Mouse (Mus musculus): ENCODE results near the gene Trappc2l. TPM values are rescaled to one million over a fixed set of nuclear protein-coding genes. Genes with fewer than 3 reads are reported as not detected.
A peak's percentile ranks its signal among the peaks of the same experiment; 100 is the strongest.

Trappc2l gene
- polyA plus RNA-seq, 1 experiment from 2014 or later: 45.8 TPM

DNA sequence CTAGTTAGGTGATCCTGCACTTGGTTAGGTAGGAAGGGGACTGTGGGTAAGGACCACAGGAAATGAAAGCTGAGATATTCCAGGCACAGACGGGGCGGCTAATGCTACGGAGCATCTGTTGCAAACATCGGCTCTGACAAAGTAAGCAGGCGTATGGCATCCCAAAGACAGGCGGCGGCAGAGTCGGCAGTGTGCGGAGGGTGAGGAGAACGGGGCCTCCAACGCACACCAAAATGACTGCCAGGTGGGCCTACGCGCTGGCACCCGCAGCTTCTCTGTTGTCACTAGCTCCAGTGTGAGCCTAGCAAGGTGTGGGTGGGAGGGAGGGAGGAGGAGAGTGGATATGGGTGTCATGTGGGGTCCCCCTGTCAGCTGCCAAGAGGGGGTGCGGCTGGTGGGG lies 30.0 kb downstream of the Trappc2l start:
- no peak for ATAC-seq (ENCODE audit: insufficient number of reproducible peaks, low FRiP score)
- H3K27me3 ChIP-seq (replicated peaks): no peaks in the 10 kb centered on the region
- H3K36me3 ChIP-seq: peaks cover 10% of the 10 kb centered on the region; the same call in 1 of the 2 replicates
- H3K4me2 ChIP-seq: no peak overlapping the region
- no peak overlapping the region for H3K4me3 ChIP-seq
- H3K4me1 ChIP-seq (replicated peaks): peaks cover 69% of the 10 kb centered on the region
- H3K9me3 ChIP-seq (replicated peaks): no peaks in the 10 kb centered on the region
- H3K9ac ChIP-seq: no peak overlapping the region
- WGBS: 83% methylated on average over 15 of the region's 15 CpGs
- H3K27ac ChIP-seq (ENCODE audit: poor library complexity, severe bottlenecking): no peak overlapping the region

DNA sequence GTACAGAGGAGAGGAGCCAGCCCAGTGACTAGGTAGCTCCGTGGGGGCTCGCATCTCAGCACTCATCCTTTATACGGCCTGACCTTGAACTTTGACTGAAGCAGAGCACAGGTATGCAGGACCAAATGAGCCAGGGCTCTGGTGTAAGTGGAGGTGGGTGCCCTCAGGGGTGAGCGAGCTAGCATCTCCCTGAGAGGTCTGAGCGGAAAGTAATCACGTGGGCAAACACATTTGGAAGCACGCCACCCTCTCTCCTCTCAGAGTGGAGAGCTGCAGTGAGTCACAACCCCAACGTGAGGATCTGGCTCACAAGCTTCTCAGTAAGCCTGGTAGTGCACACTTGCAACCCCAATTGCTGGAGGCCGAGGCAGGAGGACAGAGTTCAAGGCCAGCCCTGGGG lies 30.6 kb downstream of the Trappc2l start:
- Histone ChIP-seq H3K9ac (no peak overlapping the region), H3K4me2 (no peak overlapping the region), H3K9me3 (replicated peaks) (no peaks in the 10 kb centered on the region), H3K4me1 (replicated peaks) (peaks cover 68% of the 10 kb centered on the region), H3K27ac (ENCODE audit: poor library complexity, severe bottlenecking) (no peak overlapping the region), H3K4me3 (no peak overlapping the region), H3K27me3 (replicated peaks) (no peaks in the 10 kb centered on the region), H3K36me3 (peaks cover 9% of the 10 kb centered on the region; the same call in 1 of the 2 replicates)
- ATAC-seq (ENCODE audit: insufficient number of reproducible peaks, low FRiP score): 0 out of 2 replicates have a peak, but pooled peaks have one; percentile 5
- WGBS: 54% methylated on average over 9 of the region's 9 CpGs

DNA sequence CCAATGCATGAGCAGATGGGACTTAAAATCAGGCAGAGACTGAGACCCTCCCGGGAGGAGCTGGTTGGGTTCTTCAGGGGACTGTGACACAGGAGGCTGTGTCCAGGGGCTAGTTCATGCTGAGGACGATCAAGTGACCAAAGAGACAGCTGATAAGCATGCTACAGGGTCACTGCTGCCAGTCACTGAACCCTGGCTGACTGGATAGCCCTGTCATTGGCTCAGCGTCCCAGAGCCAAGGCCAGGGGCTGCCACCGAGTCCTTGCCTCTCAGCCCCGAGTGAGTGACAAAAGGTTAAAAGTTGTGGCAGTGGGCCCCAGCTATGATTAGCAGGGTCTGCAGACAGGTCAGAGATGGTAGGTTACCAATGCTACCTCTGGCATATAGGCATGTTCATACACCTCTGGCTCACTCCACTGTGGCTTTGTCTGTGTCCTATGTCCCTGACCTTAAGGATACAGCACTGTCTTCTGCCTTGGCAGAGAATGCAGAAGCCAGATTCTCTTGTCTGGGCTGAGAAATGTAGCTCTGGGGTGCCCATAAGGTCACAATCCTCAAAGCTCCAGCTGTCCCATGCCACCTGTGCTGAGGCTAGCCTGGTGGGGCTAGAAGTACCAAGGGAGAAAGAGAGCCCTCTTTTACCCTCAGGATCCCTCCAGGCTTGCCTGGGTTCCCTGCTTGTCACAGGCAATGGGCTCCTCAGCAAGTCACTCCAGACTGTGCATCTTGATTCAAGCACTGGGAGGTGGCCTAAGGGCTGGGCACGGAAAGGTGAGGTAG lies 32.9 kb downstream of the Trappc2l start:
- H3K4me3 ChIP-seq: no peak overlapping the region
- no peak overlapping the region for H3K27ac ChIP-seq (ENCODE audit: poor library complexity, severe bottlenecking)
- peaks cover 11% of the 10 kb centered on the region; the same call in 1 of the 2 replicates for H3K36me3 ChIP-seq
- no peaks in the 10 kb centered on the region for H3K27me3 ChIP-seq (replicated peaks)
- peaks cover 52% of the 10 kb centered on the region for H3K4me1 ChIP-seq (replicated peaks)
- no peak overlapping the region for H3K4me2 ChIP-seq
- ATAC-seq (ENCODE audit: insufficient number of reproducible peaks, low FRiP score): no peak
- H3K9ac ChIP-seq: no peak overlapping the region
- no peaks in the 10 kb centered on the region for H3K9me3 ChIP-seq (replicated peaks)
- 52% methylated on average over 6 of the region's 6 CpGs for whole genome bisulfite sequencing

DNA sequence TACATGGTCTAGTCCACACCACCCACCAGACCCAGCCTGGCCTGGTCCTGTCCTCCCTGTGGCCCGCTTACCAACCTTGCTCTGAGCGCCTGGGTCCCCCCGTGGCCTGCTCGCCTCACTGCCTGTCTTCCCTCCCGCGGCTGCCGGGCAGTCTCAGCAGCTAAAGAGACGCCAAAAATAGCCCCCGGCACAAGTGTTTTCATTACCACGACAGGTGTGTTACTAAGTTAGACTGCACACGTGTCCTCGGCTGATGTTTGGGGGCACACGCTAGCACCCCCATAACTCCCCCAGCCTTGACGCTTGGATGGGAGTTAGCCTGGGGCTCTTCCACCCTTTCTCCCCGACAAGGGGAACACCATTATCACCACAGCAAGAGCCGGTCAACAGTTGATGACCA lies 34.9 kb downstream of the Trappc2l start:
- 58% methylated on average over 16 of the region's 16 CpGs for WGBS
- peaks cover 38% of the 10 kb centered on the region for H3K4me1 ChIP-seq (replicated peaks)
- no peak overlapping the region for H3K4me3 ChIP-seq
- no peaks in the 10 kb centered on the region for H3K9me3 ChIP-seq (replicated peaks)
- H3K9ac ChIP-seq: no peak overlapping the region
- peak overlapping the region; percentile 4; the same call in 1 of the 2 replicates for H3K4me2 ChIP-seq
- H3K27me3 ChIP-seq (replicated peaks): no peaks in the 10 kb centered on the region; the same call in 1 of the 2 replicates
- 0 out of 2 replicates have a peak, but pooled peaks have one; percentile 15 for ATAC-seq (ENCODE audit: insufficient number of reproducible peaks, low FRiP score)
- H3K27ac ChIP-seq (ENCODE audit: poor library complexity, severe bottlenecking): no peak overlapping the region
- peaks cover 11% of the 10 kb centered on the region; the same call in 1 of the 2 replicates for H3K36me3 ChIP-seq

DNA sequence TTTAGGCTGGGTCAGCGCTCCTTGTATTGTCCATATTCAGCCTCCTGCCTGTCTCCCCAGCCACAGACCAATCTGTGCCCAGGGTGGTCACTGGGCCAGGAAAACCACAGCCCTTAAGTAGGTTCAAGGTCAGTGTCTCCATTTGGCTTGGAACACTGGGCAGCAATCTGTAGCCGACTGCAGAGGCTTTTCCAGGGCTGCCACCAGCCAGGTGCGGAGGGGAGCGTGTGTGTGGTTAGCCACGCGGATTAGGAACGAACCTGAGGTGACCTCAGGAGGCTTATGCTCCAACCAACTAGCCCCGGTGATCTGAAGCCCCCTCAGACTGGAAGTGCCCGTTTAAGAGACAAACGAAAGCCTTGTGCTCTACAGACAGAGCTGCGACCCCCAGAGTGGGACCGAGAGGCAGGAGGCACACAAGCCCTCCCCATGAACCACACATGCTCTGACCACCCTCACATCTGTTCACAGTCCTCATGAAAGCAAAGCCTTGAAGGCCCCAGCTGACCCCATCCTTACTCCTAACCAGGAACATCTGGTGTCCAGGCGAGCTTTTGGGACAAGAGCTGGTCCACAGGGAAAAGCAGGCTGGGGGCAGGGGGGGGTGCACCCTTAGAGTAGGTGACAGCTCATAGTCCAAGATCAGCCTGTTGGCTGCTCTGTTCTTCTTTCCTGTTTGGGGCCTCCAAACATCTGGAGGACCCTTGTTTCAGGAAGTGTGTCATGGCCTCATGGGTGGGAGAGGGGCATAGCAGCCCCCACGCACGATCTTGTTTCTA lies 36.9 kb downstream of the Trappc2l start:
- WGBS: 85% methylated on average over 15 of the region's 15 CpGs

DNA sequence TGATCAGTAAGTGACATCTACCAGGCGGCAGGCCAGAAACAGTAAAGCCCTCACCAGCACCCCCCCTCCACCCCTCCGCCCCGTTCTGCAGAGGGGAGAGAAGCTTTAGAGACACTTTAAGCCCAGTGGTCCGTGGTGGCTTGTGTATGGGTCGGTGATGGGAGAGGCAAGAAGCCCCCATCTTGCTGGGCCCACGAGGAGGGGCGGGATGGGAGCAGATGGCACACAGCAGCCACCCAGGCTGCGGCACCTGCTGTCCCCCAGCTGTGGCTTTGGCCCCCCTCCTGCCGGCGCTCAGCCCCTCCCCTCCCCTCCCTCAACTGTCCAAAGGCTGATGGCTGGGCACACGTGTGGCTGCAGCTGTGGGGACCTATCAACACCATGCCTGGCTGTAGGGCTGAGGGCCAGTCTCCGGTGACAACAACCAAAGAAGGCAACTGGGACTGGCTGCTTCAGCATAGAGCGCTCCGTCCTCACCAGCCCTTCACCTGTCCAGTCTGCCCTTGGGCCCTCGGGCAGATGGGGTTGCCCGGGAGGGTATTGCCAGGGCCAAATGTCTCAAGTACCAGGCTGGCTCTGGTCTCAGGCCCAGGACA lies 40.0 kb downstream of the Trappc2l start:
- ATAC-seq (ENCODE audit: insufficient number of reproducible peaks, low FRiP score): no peak
- Histone ChIP-seq H3K4me2 (no peak overlapping the region), H3K27ac (ENCODE audit: poor library complexity, severe bottlenecking) (no peak overlapping the region), H3K9ac (no peak overlapping the region), H3K27me3 (replicated peaks) (peaks cover 6% of the 10 kb centered on the region; the same call in 1 of the 2 replicates), H3K4me1 (replicated peaks) (peaks cover 54% of the 10 kb centered on the region), H3K36me3 (peaks cover 11% of the 10 kb centered on the region; the same call in 1 of the 2 replicates), H3K4me3 (no peak overlapping the region), H3K9me3 (replicated peaks) (no peaks in the 10 kb centered on the region)
- 75% methylated on average over 16 of the region's 16 CpGs for WGBS

More for the DNA sequence above, 36.9 kb downstream of the Trappc2l start:
- no peak overlapping the region for H3K27ac ChIP-seq (ENCODE audit: poor library complexity, severe bottlenecking)
- H3K9ac ChIP-seq: no peak overlapping the region
- peaks cover 11% of the 10 kb centered on the region; the same call in 1 of the 2 replicates for H3K36me3 ChIP-seq
- ATAC-seq (ENCODE audit: insufficient number of reproducible peaks, low FRiP score): no peak
- H3K4me1 ChIP-seq (replicated peaks): peaks cover 44% of the 10 kb centered on the region
- no peak overlapping the region for H3K4me2 ChIP-seq
- no peak overlapping the region for H3K4me3 ChIP-seq
- H3K9me3 ChIP-seq (replicated peaks): no peaks in the 10 kb centered on the region
- H3K27me3 ChIP-seq (replicated peaks): peaks cover 6% of the 10 kb centered on the region; the same call in 1 of the 2 replicates

DNA sequence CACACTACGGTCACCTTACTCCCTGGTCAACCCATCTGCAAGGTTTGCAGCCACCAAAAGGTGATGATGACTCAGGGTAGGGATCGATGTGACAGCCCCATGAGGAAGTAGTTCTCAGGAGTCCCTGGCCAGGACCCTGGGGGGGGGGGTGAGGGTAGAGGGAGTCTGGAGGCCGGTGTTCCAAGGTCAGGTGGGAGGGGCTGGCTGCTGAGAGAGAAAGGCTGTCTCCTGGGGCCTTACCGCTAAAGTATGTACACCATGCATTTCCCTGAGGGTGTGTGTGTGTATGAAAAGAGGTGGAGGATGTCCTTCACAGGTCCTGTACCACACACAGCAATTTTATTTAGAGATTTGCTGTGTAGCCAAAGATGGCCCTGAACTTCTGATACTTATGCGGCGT lies 41.2 kb downstream of the Trappc2l start:
- peaks cover 55% of the 10 kb centered on the region for H3K4me1 ChIP-seq (replicated peaks)
- WGBS: 61% methylated on average over 6 of the region's 6 CpGs
- ATAC-seq (ENCODE audit: insufficient number of reproducible peaks, low FRiP score): no peak

DNA sequence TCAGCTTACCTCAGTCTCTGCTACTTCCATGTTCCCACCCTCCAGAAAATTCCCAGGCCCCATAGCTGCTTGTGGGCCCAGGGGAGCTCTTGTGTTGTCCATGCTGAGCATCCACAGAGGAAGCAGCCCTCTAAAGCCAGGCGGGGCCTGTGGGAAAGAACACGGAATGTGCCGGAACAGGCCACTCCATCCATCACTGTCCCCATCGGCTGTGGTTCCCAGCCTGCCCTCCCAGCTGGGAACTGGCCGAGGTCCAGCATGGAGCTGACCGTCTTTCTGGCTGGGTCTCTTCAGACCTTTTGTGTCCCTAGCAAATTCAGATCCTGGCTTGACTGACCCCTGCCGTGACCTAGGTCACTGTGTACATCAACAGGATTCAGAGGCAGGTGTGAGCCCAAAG lies 43.3 kb downstream of the Trappc2l start:
- Histone ChIP-seq H3K4me3 (no peak overlapping the region), H3K9me3 (replicated peaks) (no peaks in the 10 kb centered on the region), H3K27me3 (replicated peaks) (peaks cover 6% of the 10 kb centered on the region; the same call in 1 of the 2 replicates), H3K4me1 (replicated peaks) (peaks cover 72% of the 10 kb centered on the region), H3K4me2 (no peak overlapping the region), H3K9ac (no peak overlapping the region), H3K27ac (ENCODE audit: poor library complexity, severe bottlenecking) (no peak overlapping the region), H3K36me3 (no peaks in the 10 kb centered on the region)
- 66% methylated on average over 7 of the region's 7 CpGs for WGBS
- ATAC-seq (ENCODE audit: insufficient number of reproducible peaks, low FRiP score): no peak

More for the DNA sequence above, 41.2 kb downstream of the Trappc2l start:
- no peak overlapping the region for H3K27ac ChIP-seq (ENCODE audit: poor library complexity, severe bottlenecking)
- peaks cover 10% of the 10 kb centered on the region; the same call in 1 of the 2 replicates for H3K36me3 ChIP-seq
- peaks cover 6% of the 10 kb centered on the region; the same call in 1 of the 2 replicates for H3K27me3 ChIP-seq (replicated peaks)
- no peak overlapping the region for H3K4me2 ChIP-seq
- H3K9ac ChIP-seq: no peak overlapping the region
- H3K4me3 ChIP-seq: no peak overlapping the region
- H3K9me3 ChIP-seq (replicated peaks): no peaks in the 10 kb centered on the region

DNA sequence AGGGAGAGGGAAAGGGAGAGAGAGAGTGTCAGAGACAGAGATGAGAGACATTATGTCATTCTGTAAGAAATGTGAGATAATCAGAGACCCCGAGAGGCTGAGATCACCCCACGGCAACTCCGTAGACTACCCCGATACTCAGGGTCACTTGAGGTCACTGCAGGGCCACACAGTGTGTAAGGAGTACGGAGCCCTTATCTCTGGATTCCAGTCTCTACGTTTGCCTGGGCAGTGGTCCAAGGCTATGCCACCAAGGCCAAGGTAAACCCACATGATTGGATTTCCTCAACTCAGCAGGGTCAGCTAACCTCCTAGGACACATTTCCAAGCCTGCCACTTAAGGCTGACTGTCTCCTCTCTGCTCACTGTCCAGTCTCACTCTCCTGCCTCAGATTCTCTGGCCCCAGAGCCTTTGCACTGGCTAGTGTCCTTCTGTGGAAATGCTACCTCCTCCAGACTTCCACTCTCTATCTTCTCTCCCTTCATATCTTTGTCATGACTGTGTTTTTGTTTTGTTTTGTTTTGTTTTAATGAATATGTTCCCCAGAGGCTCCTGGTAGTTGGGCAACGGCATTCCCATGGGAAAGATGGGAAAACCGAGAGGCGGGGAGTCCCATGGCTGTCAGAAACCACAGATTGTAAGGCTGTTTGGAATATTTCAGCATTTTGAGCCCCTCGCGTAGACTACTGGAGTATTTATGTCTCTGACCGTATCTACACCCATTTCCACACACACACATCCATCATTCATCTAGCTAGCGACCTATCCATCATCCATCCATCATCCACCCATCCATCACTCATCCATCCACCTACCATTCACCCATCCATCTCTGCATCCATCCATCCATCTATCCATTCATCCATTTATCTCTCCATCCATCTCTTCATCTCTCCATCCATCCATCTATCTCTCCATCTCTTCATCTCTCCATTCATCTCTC lies 44.9 kb downstream of the Trappc2l start:
- Histone ChIP-seq H3K27me3 (replicated peaks) (peaks cover 6% of the 10 kb centered on the region; the same call in 1 of the 2 replicates), H3K27ac (ENCODE audit: poor library complexity, severe bottlenecking) (no peak overlapping the region), H3K9ac (no peak overlapping the region), H3K4me2 (no peak overlapping the region), H3K4me3 (no peak overlapping the region), H3K36me3 (no peaks in the 10 kb centered on the region), H3K4me1 (replicated peaks) (peaks cover 80% of the 10 kb centered on the region), H3K9me3 (replicated peaks) (no peaks in the 10 kb centered on the region)
- 53% methylated on average over 13 of the region's 13 CpGs for WGBS
- peak; percentile 69 for ATAC-seq (ENCODE audit: insufficient number of reproducible peaks, low FRiP score)

DNA sequence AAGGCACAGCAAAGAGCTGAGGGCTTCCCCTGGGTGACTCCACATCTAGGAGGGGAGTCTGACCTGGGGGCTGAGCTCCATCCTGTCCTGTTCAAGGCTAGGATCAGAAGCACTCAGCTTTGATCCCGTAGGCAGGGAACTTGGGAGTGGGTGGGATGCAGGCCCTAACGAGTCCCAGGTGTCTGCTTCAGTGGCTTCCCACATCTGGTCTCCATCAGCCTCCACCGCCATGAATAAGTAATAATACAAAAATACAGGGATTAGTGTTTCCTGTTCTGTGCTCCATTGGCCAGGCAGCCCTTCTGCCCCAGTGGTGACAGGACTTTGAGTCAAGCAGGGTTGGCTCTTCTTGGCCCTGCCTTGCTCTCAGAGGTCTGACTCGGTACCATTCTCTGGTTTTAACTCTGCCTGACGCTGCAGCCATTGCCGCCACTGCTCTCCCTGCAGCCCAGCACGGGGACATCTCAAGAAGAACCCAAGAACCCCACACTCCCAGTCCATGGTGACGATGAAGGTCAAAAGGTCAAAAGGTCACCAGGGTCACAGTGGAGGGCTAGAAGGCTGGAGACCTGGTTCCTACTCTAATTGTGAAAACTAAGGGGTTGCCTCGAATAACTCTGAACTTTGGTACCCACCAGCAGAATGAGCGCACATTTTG lies 46.8 kb downstream of the Trappc2l start:
- H3K27me3 ChIP-seq (replicated peaks): no peaks in the 10 kb centered on the region
- 67% methylated on average over 10 of the region's 10 CpGs for WGBS
- ATAC-seq (ENCODE audit: insufficient number of reproducible peaks, low FRiP score): no peak
- H3K4me3 ChIP-seq: no peak overlapping the region
- H3K4me1 ChIP-seq (replicated peaks): peaks cover 72% of the 10 kb centered on the region
- no peak overlapping the region for H3K4me2 ChIP-seq
- no peaks in the 10 kb centered on the region for H3K9me3 ChIP-seq (replicated peaks)
- H3K36me3 ChIP-seq: no peaks in the 10 kb centered on the region
- H3K27ac ChIP-seq (ENCODE audit: poor library complexity, severe bottlenecking): peak overlapping the region; percentile 14; the same call in 1 of the 2 replicates
- no peak overlapping the region for H3K9ac ChIP-seq
